Mouse (Mus musculus): ENCODE data around the gene Mrnip. TPM values are rescaled to one million over a fixed set of nuclear protein-coding genes. Genes with fewer than 3 reads are reported as not detected.
A peak's percentile ranks its signal among the peaks of the same experiment; 100 is the strongest.

Mrnip gene
- total RNA-seq, 2 experiments from 2014 or later: 24.8 to 26.2 TPM

DNA sequence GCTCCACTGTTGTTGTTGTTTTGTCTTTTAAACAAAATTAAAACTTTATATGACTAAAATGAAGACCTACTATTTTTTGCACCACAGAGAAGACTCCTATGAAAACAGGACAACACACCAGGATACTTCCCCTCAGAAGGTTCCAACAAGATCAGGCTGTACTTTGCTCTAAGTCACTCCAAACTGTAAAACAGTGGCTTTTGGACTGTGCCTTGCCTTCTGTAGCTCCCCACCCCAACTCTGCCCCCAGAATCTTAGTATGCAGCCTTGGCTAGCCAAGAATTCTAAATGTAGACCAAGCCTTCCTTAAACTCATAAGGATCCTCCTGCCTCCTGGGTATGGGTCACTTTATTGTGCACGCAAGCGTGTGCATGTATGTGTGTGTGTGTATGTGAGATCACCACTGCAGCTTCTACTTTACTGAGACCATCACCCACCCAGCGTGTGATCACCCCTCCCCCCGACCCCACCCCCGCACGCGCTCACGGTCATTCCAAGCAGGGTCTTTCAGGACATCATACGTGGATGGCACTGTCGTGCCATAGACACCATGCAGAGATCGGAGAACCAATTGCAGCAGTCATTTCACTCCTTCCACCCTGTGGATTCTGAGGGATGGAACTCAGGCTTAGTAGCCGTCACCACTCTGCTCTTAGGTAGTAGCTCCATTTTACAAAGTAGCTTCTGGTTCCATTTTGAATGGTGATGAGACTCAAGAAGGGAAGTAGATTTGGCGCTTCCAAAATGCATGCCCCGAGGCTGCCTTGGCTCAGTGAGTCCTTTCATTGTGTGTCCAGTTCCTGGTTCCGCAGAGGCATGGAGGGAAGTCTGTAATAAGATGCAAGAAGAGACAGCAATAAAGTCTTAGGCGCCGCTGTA, 49.8 kb downstream of the Mrnip start:
- no peak for DNase-seq (ENCODE audit: low spot score in 2 of 2)

GRCm38 (mm10) chr11:50224671-50225530, 50.7 kb downstream of the Mrnip start:
- peak; percentile 76 to 79 for DNase-seq (ENCODE audit: low spot score in 2 of 2)

- DNase-seq (ENCODE audit: low spot score in 2 of 2): no peak
Measured at GRCm38 (mm10) chr11:50225611-50226378, 51.6 kb downstream of the Mrnip start.

GRCm38 (mm10) chr11:50226406-50226805, 52.2 kb downstream of the Mrnip start:
- no peak for DNase-seq (ENCODE audit: low spot score in 2 of 2)

- no peak for DNase-seq (ENCODE audit: low spot score in 2 of 2)
Measured at GRCm38 (mm10) chr11:50227226-50227625, 53.0 kb downstream of the Mrnip start.

- DNase-seq (ENCODE audit: low spot score in 2 of 2): no peak
Measured at GRCm38 (mm10) chr11:50227736-50228135, 53.5 kb downstream of the Mrnip start.

DNA sequence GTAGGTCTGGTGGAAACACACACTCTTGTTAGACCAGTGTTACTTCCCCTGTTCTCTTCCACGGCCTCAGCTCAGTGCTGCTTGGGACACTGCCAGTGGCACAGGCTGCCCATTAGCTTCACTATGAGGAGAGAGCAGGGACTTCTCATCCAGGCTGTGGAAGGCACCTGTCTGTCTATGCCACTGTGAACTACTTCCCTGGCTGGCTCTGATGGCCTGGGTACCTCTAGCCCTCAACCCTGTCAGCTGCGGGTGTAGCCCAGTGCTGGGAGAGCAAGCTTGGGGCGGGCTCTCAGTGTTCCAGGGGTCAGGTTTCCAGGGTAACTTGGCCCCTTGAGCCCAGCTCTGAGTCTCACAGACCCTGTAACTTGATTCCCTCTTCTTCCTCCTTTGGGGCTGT, 54.5 kb downstream of the Mrnip start:
- no peak for DNase-seq (ENCODE audit: low spot score in 2 of 2)

GRCm38 (mm10) chr11:50229252-50229910, 55.1 kb downstream of the Mrnip start:
- no peak for DNase-seq (ENCODE audit: low spot score in 2 of 2)

DNA sequence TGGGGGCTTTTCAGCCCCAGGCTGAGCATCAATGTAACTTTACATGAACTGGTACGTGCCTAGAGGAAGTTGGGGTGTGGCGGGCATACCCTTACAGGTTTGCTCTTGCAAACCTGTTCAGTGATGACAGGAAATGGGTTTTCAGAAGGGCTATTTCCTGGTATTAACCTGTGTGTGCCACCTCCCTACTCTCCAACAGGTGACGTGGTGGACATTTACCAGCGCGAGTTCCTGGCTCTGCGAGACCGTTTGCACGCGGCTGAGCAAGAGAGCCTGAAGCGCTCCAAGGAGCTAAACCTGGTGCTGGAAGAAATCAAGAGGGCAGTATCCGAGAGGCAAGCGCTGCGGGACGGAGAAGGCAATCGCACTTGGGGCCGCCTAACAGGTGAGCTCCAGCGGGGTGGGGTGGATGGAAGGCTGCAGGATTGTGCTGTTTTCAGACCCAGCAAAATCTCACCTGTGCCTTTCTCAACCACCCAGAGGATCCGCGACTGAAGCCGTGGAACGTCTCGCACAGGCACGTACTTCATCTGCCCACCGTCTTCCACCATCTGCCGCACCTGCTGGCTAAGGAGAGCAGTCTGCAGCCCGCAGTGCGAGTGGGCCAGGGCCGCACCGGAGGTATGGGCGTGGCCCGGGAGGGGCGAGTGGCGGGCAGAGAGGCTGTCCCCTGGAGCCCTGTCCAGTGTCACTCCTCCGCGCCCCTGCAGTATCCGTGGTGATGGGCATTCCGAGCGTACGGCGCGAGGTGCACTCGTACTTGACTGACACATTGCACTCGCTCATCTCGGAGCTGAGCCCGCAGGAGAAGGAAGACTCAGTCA, 56.4 kb downstream of the Mrnip start:
- DNase-seq (ENCODE audit: low spot score in 2 of 2): no peak

GRCm38 (mm10) chr11:50231411-50231810, 57.2 kb downstream of the Mrnip start:
- no peak for DNase-seq (ENCODE audit: low spot score in 2 of 2)

DNA sequence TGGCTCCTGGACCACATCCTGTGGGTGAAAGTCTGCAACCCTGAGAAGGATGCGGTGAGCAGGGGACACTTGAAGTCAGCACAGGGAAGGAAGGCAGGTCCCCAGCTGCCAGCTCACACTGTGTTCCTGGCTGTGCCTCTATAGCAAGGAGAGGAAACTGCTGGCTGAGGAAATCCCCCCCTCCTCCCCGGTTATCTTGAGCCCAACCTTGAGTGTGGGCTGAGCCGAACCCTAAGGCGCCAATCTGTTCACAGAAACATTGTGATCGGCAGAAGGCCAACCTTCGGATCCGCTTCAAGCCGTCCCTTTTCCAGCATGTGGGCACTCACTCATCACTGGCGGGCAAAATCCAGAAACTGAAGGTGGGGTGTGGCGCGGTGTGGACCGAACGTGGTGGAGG, 58.8 kb downstream of the Mrnip start:
- no peak for DNase-seq (ENCODE audit: low spot score in 2 of 2)

DNA sequence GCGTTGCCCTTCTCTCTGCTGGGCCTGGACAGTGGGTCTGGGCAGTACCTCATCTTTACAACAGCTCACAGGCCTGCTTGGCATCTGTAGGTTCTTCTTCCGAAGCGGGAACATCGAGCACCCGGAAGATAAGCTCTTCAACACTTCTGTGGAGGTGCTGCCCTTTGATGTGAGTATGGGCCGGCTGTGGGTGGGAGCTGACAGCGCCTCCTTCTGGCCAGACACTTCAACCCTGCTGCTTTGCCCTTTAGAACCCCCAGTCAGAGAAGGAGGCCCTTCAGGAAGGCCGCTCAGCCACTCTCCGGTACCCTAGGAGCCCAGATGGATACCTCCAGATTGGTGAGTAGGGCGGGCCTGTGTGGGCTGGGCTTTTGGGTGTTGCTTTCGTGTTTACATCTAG, 59.7 kb downstream of the Mrnip start:
- no peak for DNase-seq (ENCODE audit: low spot score in 2 of 2)

- DNase-seq (ENCODE audit: low spot score in 2 of 2): no peak
Measured at GRCm38 (mm10) chr11:50234606-50235005, 60.4 kb downstream of the Mrnip start.

- peak; percentile 70 to 87 for DNase-seq (ENCODE audit: low spot score in 2 of 2)
Measured at GRCm38 (mm10) chr11:50236540-50236936, 62.3 kb downstream of the Mrnip start.

GRCm38 (mm10) chr11:50236937-50237835, 62.9 kb downstream of the Mrnip start:
- DNase-seq (ENCODE audit: low spot score in 2 of 2): no peak

DNA sequence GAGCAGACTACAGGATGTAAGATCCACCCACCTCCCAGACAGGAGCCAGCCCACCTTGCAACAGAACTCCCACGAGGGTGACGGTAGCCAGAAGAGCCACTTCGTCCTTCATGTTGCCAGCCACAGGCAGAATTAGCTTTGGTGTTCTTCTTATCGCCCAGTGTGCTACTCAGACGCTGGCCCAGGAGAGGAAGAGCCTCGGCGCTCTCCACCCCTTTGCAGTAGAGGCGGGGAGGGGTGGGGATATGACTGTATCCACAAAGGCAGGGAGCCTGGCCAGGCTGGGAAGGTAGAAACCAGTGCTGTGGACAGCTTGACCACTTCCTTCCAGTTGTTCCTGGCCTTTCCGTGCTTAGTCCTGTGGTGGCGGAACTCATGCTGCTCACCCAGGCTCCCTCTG, 64.1 kb downstream of the Mrnip start, which contains the start of gene Ltc4s:
Gene Ltc4s (minus strand): TSS at position 293 of the 400 bp plus-strand sequence.
- DNase-seq (ENCODE audit: low spot score in 2 of 2): no peak

DNA sequence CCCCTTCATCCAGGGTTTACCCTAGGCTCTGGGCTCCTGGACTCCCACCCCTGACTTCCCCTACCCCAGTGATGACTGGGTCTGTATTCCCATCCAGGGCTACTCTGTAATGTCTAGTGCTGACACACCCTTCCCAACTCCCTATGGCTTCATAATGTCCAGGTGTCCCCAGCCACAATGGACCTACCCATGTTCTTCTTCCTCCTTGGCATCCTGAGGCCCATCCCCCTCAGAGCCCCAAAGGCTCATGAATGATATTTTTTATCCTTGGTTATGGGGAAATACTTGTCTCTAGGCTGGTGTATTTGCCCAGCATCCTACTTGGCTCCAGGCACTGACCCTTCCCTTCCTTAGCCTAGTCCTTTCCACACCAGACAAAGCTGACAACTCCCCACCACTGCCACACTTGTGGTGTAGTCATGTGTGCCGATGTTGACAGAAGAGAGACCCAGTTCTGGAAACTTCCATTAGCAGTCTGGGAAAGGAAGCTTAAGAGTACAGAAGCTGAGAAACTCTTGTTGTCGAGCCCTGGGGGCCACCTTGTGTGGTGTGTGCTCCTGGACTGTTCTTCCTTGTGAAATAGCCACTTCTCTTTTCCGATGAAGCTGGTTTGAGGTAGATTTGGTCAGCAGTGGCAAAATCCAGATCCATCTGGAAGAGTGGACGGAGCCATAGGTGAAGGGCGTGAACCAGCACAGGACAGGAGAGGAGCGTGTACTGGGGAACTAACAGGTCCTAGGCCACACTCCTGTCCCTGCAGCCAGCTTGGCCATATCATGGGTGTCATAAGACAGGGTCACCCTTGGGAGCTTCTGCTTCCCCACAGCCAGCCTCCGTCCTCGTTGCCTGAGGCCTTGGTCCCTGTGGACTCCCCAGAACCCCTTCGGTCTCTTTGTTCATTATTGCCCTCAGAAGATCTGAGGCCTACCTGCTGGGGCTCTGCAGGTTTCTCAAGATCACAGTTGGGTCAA, 64.9 kb downstream of the Mrnip start:
- no peak for DNase-seq (ENCODE audit: low spot score in 2 of 2)

Data from adrenal gland, postnatal 4 days (tissue).